Mouse (Mus musculus) kidney, embryonic 14.5 days (tissue): ENCODE results near the gene Tbc1d20. TPM values are rescaled to one million over a fixed set of nuclear protein-coding genes. Genes with fewer than 3 reads are reported as not detected.

Experiments
- ATAC-seq: fragments of 200-750 bp; cut with Nextera tagmentation; 2 replicates; pipeline ENCODE4 v1.8.0; 2017; ENCODE audit warnings: moderate number of reproducible peaks, mild to moderate bottlenecking, moderate TSS enrichment, moderate library complexity; ENCODE audit not compliant: low FRiP score, low TSS enrichment
- H3K27ac ChIP-seq: fragments of 300-500 bp; sonication (generic); 2 replicates; pipeline ENCODE4 v1.5.1; 2014; ENCODE audit warnings: low read depth, mild to moderate bottlenecking, low read length, moderate library complexity, mixed read lengths
- H3K27me3 ChIP-seq: fragments of 300-500 bp; sonication (generic); 2 replicates; pipeline ENCODE4 v1.6.1; 2014; ENCODE audit warnings: mild to moderate bottlenecking, low read length; ENCODE audit not compliant: control insufficient read depth, insufficient read depth
- H3K36me3 ChIP-seq: fragments of 300-500 bp; sonication (generic); 2 replicates; pipeline ENCODE4 v1.6.1; 2014; ENCODE audit warnings: low read length, mixed read lengths; ENCODE audit not compliant: control insufficient read depth, insufficient read depth
- H3K4me1 ChIP-seq: fragments of 300-500 bp; sonication (generic); 2 replicates; pipeline ENCODE4 v1.6.1; 2014; ENCODE audit warnings: low read length, mixed read lengths; ENCODE audit not compliant: control insufficient read depth, insufficient read depth
- H3K4me2 ChIP-seq: fragments of 300-500 bp; sonication (generic); replicated peaks from 2 replicates; pipeline ENCODE4 v1.6.1; 2014; ENCODE audit warnings: low read depth, mild to moderate bottlenecking, low read length
- H3K4me3 ChIP-seq: fragments of 300-500 bp; sonication (generic); 2 replicates; pipeline ENCODE4 v1.5.1; 2014; ENCODE audit warnings: mild to moderate bottlenecking, low read length
- H3K9ac ChIP-seq: fragments of 300-500 bp; sonication (generic); 2 replicates; pipeline ENCODE4 v1.6.1; 2014; ENCODE audit warnings: low read depth, mild to moderate bottlenecking, low read length, moderate library complexity
- H3K9me3 ChIP-seq: fragments of 300-500 bp; sonication (generic); 2 replicates; pipeline ENCODE4 v1.6.1; 2016; ENCODE audit warnings: low read length; ENCODE audit not compliant: control insufficient read depth
- WGBS: fragments of 180-500 bp; shearing (Covaris S2); extraction: QIAGEN DNeasy Blood & Tissue Kit; methylation state at CpG from one replicate; pipeline ENCODE4 v1.1.7; 2014; 5-methylcytosine and 5-hydroxymethylcytosine counted together
- polyA plus RNA-seq: library from polyadenylated mRNA; unstranded; fragments of >200 nt; fragmentation: Nextera tagmentation; extraction: Ambion mirVana; gene quantifications from 2 replicates; pipeline ENCODE4 v1.2.1, GENCODE M21; 2014

Gene Tbc1d20
- polyA plus RNA-seq, 1 experiment from 2014 or later: 37.4 TPM

GRCm38 (mm10) chr2:152359616-152360015 is 66.0 kb downstream of the Tbc1d20 start:
- no peak overlapping the region for H3K9ac ChIP-seq
- ATAC-seq: no peak

DNA sequence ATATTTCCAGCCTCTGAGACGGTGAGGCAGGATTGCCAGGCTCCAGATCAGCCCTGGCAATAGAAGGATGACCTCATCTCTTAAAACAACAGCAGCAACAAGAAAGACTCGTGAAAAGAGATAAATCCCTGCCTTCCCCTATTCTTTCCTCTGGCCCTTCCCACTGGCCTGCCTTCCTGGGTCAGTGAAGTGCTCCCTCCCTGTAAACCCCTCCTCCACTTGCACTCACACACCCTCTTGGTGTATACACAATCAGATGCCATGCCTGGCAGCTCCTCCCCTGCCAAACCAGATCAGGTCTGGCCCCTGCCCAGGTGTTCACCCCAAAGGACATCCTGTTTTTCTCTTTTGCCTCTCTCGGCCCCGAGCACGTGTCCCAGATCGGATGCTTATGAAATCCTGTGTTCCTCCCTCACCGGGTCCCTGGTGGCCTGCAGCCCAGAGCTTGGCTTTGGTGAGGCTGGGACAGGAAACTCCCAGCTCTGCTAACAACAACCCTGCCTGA is 66.7 kb downstream of the Tbc1d20 start:
- Histone ChIP-seq H3K4me1 (peaks cover 8% of the 10 kb centered on the region; the same call in 1 of the 2 replicates), H3K9me3 (no peaks in the 10 kb centered on the region), H3K36me3 (no peaks in the 10 kb centered on the region), H3K9ac (no peak overlapping the region), H3K4me2 (no peak overlapping the region), H3K4me3 (no peak overlapping the region), H3K27me3 (no peaks in the 10 kb centered on the region), H3K27ac (no peak overlapping the region)
- 48% methylated on average over 7 of the region's 7 CpGs for WGBS
- no peak for ATAC-seq

More at GRCm38 (mm10) chr2:152359616-152360015, 66.0 kb downstream of the Tbc1d20 start:
- Histone ChIP-seq H3K9me3 (no peaks in the 10 kb centered on the region), H3K4me1 (peaks cover 8% of the 10 kb centered on the region; the same call in 1 of the 2 replicates), H3K27me3 (no peaks in the 10 kb centered on the region), H3K4me3 (no peak overlapping the region), H3K4me2 (no peak overlapping the region), H3K36me3 (no peaks in the 10 kb centered on the region), H3K27ac (no peak overlapping the region)
- WGBS: 50% methylated on average over 5 of the region's 5 CpGs

- Histone ChIP-seq H3K4me1 (peaks cover 8% of the 10 kb centered on the region; the same call in 1 of the 2 replicates), H3K36me3 (no peaks in the 10 kb centered on the region), H3K4me2 (no peak overlapping the region), H3K9me3 (no peaks in the 10 kb centered on the region), H3K4me3 (no peak overlapping the region), H3K9ac (no peak overlapping the region), H3K27ac (no peak overlapping the region), H3K27me3 (no peaks in the 10 kb centered on the region)
- WGBS: 92% methylated on average over 8 of the region's 8 CpGs
- ATAC-seq: no peak
Observed at GRCm38 (mm10) chr2:152361193-152361592, 67.6 kb downstream of the Tbc1d20 start.

Other genes with a start within 250 kb of the Tbc1d20 start
- not detected in 2 replicates for gene Scrt2, start 212.3 kb upstream of the Tbc1d20 start, polyA plus RNA-seq
- 4.7 and 9.5 TPM in 2 replicates for gene Srxn1, start 188.3 kb upstream of the Tbc1d20 start, polyA plus RNA-seq
- gene Tcf15, start 150.3 kb upstream of the Tbc1d20 start, polyA plus RNA-seq: 18.2 and 19.2 TPM in 2 replicates
- 136 and 149 TPM in 2 replicates for gene Csnk2a1, start 67.0 kb upstream of the Tbc1d20 start, polyA plus RNA-seq
- gene Rbck1, start 38.8 kb downstream of the Tbc1d20 start, polyA plus RNA-seq: 59.1 and 87.1 TPM in 2 replicates
- 0.57 and 0.61 TPM in 2 replicates for gene Trib3, start 50.2 kb downstream of the Tbc1d20 start, polyA plus RNA-seq
- 1.7 and 2.4 TPM in 2 replicates for gene Nrsn2, start 82.8 kb downstream of the Tbc1d20 start, polyA plus RNA-seq
- gene Sox12, start 104.2 kb downstream of the Tbc1d20 start, polyA plus RNA-seq: 22.3 and 25.3 TPM in 2 replicates
- gene Zcchc3, start 121.2 kb downstream of the Tbc1d20 start, polyA plus RNA-seq: 51.1 and 62.2 TPM in 2 replicates
- gene 6820408C15Rik, start 121.8 kb downstream of the Tbc1d20 start, polyA plus RNA-seq: 0.37 TPM in 2 replicates
- not detected in 2 replicates for gene Defb23, start 170.8 kb downstream of the Tbc1d20 start, polyA plus RNA-seq
- not detected in 2 replicates for gene Defb20, start 183.2 kb downstream of the Tbc1d20 start, polyA plus RNA-seq
- not detected in 2 replicates for gene Defb22, start 196.3 kb downstream of the Tbc1d20 start, polyA plus RNA-seq
- not detected in 2 replicates for gene Defb26, start 217.9 kb downstream of the Tbc1d20 start, polyA plus RNA-seq
- gene Defb28, start 224.4 kb downstream of the Tbc1d20 start, polyA plus RNA-seq: 0.80 TPM in 1 of 2 replicates, not detected in the other
- 0.66 TPM in 1 of 2 replicates, not detected in the other for gene Defb29, start 246.3 kb downstream of the Tbc1d20 start, polyA plus RNA-seq